Mouse (Mus musculus): Measurements from ENCODE around the gene Slc37a4.
"Not testable (repeated sequence)": the region's sequence is repeated elsewhere in the genome, so short reads cannot be mapped to it uniquely, and the experiment has no call there.

The Slc37a4 gene

GRCm38 (mm10) chr9:44398087-44398486 is 1.4 kb downstream of the Slc37a4 start:
- no peak for DNase-seq (ENCODE audit: extremely low spot score, low read depth, low spot score)

- DNase-seq (ENCODE audit: extremely low spot score, low read depth, low spot score) = no peak
These were observed 1.9 kb downstream of the Slc37a4 start for GRCm38 (mm10) chr9:44398551-44398950.

GRCm38 (mm10) chr9:44399114-44399794 is 2.6 kb downstream of the Slc37a4 start:
- no peak for DNase-seq (ENCODE audit: extremely low spot score, low read depth, low spot score)

- DNase-seq (ENCODE audit: extremely low spot score, low read depth, low spot score) = no peak
These were observed 3.1 kb downstream of the Slc37a4 start for GRCm38 (mm10) chr9:44399795-44400114.

- no peak for DNase-seq (ENCODE audit: extremely low spot score, low read depth, low spot score)
These were observed 4.4 kb downstream of the Slc37a4 start for GRCm38 (mm10) chr9:44401081-44401480.

- no peak for DNase-seq (ENCODE audit: extremely low spot score, low read depth, low spot score)
These were observed 8.4 kb downstream of the Slc37a4 start for GRCm38 (mm10) chr9:44405011-44405410.

GRCm38 (mm10) chr9:44406906-44407751 is 10.5 kb downstream of the Slc37a4 start, which contains the start of the genes Rps25 and Trappc4:
Gene Rps25 (plus strand): TSS chr9:44407139.
Gene Trappc4 (minus strand): TSS chr9:44407600.
- DNase-seq (ENCODE audit: extremely low spot score, low read depth, low spot score) = peak; percentile 96

- DNase-seq (ENCODE audit: extremely low spot score, low read depth, low spot score) = no peak
These were observed 11.1 kb downstream of the Slc37a4 start for GRCm38 (mm10) chr9:44407752-44408097.

GRCm38 (mm10) chr9:44408693-44409092 is 12.0 kb downstream of the Slc37a4 start:
- not testable (repeated sequence) for DNase-seq (ENCODE audit: extremely low spot score, low read depth, low spot score)

- no peak for DNase-seq (ENCODE audit: extremely low spot score, low read depth, low spot score)
These were observed 14.1 kb downstream of the Slc37a4 start for GRCm38 (mm10) chr9:44410647-44411336.

- DNase-seq (ENCODE audit: extremely low spot score, low read depth, low spot score) = no peak
These were observed 15.0 kb downstream of the Slc37a4 start for GRCm38 (mm10) chr9:44411601-44412130.

GRCm38 (mm10) chr9:44412306-44412705 is 15.7 kb downstream of the Slc37a4 start:
- DNase-seq (ENCODE audit: extremely low spot score, low read depth, low spot score) = no peak

GRCm38 (mm10) chr9:44412781-44413180 is 16.1 kb downstream of the Slc37a4 start:
- DNase-seq (ENCODE audit: extremely low spot score, low read depth, low spot score) = no peak

- no peak for DNase-seq (ENCODE audit: extremely low spot score, low read depth, low spot score)
These were observed 20.7 kb downstream of the Slc37a4 start for GRCm38 (mm10) chr9:44417156-44417891.

- DNase-seq (ENCODE audit: extremely low spot score, low read depth, low spot score) = peak; percentile 83
These were observed 21.3 kb downstream of the Slc37a4 start for GRCm38 (mm10) chr9:44417892-44418363.

GRCm38 (mm10) chr9:44418519-44419385 is 22.1 kb downstream of the Slc37a4 start, which contains the start of gene Ccdc84:
Gene Ccdc84 (minus strand): TSS chr9:44418569.
- DNase-seq (ENCODE audit: extremely low spot score, low read depth, low spot score) = no peak

- DNase-seq (ENCODE audit: extremely low spot score, low read depth, low spot score) = not testable (repeated sequence)
These were observed 23.1 kb downstream of the Slc37a4 start for GRCm38 (mm10) chr9:44419730-44420129.

GRCm38 (mm10) chr9:44420280-44420898 is 23.7 kb downstream of the Slc37a4 start:
- no peak for DNase-seq (ENCODE audit: extremely low spot score, low read depth, low spot score)

GRCm38 (mm10) chr9:44423576-44423975 is 26.9 kb downstream of the Slc37a4 start:
- no peak for DNase-seq (ENCODE audit: extremely low spot score, low read depth, low spot score)
